Mouse (Mus musculus) E14TG2a.4 (cell line): ENCODE data around the gene Cstad.

Experiments
- CTCF ChIP-seq: conservative IDR thresholded peaks from 2 replicates; pipeline ENCODE4 v1.5.1; 2014; ENCODE audit warnings: low read length
- NANOG ChIP-seq: IDR thresholded peaks from 2 replicates; pipeline ENCODE4 v1.6.1; 2014; ENCODE audit warnings: borderline replicate concordance, low read length, mixed read lengths
- POU5F1 ChIP-seq: IDR thresholded peaks from 2 replicates; pipeline ENCODE4 v1.6.1; 2014; ENCODE audit warnings: low read length, borderline replicate concordance

DNA sequence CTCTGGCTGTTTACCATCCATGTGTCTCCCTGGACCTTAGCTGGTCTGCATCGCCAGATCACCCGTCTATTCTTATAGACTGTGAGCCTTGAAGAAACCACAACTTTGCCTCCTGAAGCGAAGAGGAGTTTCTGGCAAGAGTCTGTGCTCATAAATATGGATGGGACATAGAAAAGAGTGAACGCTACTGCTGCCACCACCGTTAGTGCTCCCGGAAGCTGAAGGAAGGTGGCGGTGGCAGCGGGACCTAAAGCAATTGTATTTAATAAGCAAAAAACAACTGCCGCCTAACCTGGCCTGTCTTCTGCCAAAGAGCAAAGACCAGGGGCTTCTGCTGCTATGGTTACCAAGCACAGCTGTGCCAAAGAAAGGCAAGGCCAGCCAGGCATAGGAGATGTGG is 59.3 kb downstream of the Cstad start:
- no peak for TF ChIP-seq CTCF
- no peak for TF ChIP-seq NANOG
- TF ChIP-seq POU5F1: no peak
